Mouse (Mus musculus) adrenal gland, adult 2 months (tissue): ENCODE results near the gene Dnmbp. TPM values are rescaled to one million over a fixed set of nuclear protein-coding genes. Genes with fewer than 3 reads are reported as not detected.

Experiments used
- DNase-seq: peaks from one replicate; pipeline ENCODE4 v3.0.0; 2021
- polyA plus RNA-seq: library from polyadenylated mRNA; depleted of rRNA; stranded (reverse); fragments of >200 nt; gene quantifications from 2 replicates; pipeline ENCODE4 v1.2.3, GENCODE M21; 2012
- total RNA-seq, 2 experiments: library from RNA; stranded (reverse); gene quantifications; 2 replicates each; pipeline ENCODE4 v1.2.3; 2021

Dnmbp gene
- total and polyA plus RNA-seq, 3 experiments, result 10.8 to 13.9 (median 13.3) TPM

- DNase-seq, result no peak
These were observed 33.5 kb downstream of the Dnmbp start for GRCm38 (mm10) chr19:43906492-43906891.

DNA sequence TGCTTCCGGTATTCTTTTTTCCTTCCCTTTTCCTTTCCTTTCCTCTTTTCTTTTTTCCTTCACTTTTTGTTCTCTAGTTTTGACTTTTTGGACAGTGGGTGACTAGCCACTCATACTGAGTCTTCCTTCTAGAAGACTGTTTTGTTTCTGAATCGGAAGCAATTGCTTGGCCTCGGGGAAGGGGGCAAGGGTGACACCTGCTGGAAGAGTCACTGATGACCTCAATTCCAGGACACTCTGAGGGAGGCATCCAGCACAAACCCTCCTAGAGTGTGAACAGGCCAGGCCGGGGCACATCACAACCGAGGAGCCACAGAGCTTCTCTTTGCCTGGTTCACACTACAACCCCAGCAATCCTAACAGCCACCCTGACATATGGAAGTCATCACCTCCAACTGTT is 34.0 kb downstream of the Dnmbp start:
- DNase-seq, result peak; percentile 56

DNA sequence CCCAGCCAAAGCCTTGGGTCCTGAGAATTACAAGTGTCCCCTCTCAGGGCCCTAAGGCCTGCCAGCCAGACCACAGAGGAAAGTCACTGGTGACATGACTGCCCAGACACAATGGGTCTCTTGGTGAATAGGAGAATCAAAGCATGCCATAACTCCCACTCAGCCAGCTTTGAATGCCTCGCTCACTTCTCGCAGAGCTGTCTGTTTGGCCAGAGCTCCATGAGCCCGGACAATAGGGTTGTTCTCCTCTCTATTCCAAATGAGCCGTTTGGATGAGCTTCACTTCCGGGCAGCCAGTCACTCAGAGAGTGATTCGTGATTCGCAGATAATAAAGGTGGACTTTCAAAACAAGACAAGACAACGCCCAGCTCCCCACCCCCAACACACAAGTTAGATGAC is 34.9 kb downstream of the Dnmbp start:
- DNase-seq, result no peak

GRCm38 (mm10) chr19:43904327-43904726 is 35.7 kb downstream of the Dnmbp start:
- no peak for DNase-seq

DNA sequence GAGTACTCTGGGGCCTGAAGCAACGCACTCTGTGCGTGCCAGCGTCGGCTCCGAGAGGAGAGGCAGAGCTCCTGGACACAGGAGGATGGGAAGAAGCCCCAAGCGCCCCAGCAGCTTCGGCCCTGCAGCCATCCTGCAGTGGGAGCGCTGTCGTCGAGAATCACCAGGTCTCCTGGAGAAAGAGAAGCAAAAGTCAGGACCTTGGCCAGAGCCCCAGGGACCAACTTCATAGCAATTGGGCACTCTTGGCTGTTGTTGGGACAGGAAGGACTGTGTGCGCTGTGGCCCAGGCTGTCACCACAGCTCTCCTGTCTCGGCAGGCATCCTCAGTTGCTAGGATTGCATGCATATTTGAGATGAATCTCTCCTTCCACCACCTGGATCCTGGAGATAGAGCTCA is 37.1 kb downstream of the Dnmbp start:
- DNase-seq, result no peak

- no peak for DNase-seq
These were observed 39.3 kb downstream of the Dnmbp start for GRCm38 (mm10) chr19:43900690-43901089.

DNA sequence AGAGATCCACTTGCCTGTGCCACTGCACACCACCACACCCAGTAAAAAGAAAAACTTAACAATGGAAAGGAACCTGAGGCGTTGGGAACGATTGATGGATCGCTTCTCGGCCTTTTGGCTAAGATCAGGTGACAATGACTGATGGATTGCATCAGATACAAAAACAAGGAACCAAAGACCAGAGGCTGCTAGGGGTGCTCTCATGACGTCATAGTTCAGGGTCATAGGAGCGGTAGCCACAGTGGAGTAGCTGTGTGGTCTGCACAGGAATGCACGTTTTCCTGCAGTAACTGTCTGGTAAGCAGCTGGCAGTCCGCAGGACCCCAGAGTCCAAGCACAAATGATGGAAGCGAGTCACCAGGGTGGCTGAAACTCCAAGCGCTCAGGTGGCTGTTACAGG is 41.4 kb downstream of the Dnmbp start:
- peak; percentile 8 for DNase-seq

- peak; percentile 75 for DNase-seq
These were observed 43.5 kb downstream of the Dnmbp start for GRCm38 (mm10) chr19:43896441-43896840.

GRCm38 (mm10) chr19:43895951-43896350 is 44.0 kb downstream of the Dnmbp start:
- DNase-seq, result no peak

- DNase-seq, result no peak
These were observed 45.2 kb downstream of the Dnmbp start for GRCm38 (mm10) chr19:43894821-43895220.

DNA sequence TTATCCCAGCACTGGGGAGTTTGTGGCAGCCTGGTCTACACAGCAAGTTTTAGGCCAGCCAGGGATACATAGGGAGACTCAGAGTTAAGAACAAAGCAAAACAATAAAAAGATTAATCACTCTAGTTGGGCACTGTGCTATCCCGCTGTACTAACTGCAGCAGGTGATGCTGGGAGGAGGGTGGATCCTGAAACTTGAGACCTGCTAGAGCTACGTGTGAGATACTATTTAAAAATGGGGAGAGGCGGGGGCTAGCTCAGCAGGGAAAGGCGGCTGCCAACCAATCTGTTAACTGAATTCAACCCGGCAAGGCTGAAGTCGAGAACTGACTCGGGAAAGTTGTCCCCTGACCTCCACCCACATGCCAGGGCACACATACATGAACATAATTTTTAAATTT is 45.9 kb downstream of the Dnmbp start:
- DNase-seq, result no peak

GRCm38 (mm10) chr19:43890487-43890886 is 49.5 kb downstream of the Dnmbp start:
- no peak for DNase-seq

DNA sequence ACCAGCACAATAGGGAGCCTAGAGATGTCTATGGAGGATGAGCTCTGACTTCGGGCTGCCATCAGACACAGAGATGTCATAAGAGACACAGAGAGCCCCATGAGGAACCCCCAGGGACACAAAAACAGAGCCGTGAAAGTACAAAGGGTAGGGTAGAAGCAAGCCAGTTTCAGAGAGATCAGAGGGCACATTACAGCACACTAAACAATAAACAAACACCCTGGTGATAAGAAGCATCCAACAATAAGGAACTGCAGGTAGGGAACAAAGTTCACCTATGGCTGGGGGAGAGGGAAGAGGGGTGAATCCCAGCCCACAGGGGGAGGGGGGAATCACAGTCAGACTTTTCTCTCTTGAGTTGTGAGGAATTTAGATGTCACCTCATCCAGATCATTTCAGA is 52.3 kb downstream of the Dnmbp start:
- DNase-seq, result no peak

GRCm38 (mm10) chr19:43887242-43887641 is 52.7 kb downstream of the Dnmbp start:
- no peak for DNase-seq

DNA sequence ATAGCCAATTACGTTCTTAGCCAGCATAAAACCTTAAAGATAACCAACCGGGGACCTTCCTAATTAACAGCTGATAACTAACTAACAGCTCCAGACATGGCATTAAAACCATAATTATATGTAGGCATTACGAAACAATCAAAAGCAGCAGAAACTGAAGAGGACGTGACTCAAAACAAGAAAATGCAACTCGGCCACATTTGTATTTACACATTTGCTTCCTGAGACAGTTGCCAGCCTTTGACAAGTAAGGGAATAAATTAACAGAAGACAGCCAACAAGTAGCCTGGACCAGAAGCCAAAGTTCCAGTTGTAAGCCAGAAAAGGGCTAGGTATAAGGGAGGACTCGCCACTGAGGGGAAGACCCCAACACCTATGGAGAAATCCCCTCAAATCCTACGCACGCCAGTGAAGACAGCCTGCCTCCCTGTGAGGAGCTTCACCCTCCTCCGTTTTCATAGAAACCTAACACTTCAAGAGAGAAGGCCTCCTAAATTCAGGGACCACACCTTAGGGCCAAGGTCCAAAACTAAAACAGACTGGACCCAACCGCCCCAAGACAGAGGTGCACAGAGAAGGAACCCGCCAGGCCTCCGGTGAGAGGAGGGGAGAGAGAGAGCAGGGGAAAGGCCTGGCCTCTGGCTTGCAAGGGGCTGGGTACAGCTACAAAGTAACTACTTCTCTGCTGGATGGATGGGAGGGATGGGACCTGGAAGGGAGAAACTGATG is 53.5 kb downstream of the Dnmbp start:
- DNase-seq, result no peak

- DNase-seq, result no peak
These were observed 55.1 kb downstream of the Dnmbp start for GRCm38 (mm10) chr19:43884668-43885498.

DNA sequence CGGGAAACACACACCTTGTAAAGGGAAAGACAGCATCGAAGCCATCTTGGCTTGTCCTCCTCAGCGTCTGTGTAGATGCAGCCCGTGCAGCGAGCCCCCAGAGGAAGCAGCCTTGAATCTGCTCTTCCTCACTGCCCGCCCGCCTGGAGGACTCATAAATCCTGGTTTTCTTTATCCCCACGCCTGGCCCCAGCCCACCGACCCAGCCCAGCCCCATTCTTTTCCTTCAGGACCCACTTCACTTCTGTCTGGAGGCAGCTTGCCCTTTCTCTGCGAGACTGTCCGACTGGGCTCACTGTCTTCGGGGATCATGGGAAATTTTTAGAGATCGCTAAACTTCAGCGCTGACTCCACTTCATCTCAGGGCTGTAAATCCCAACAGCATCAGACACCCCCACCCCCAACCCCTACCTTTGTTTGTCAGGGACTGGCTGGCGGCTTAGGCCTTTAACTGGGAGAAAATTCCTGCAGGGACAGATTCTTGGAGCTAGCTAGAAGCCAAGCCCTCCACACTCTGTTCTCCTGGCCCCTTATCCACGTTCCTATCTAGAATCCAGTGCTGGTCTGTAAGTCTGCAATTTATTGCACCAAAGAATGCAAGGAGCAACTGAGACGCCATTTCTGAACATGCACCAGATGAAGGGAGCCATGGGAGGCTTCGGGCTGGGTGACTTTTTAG is 57.0 kb downstream of the Dnmbp start:
- no peak for DNase-seq

GRCm38 (mm10) chr19:43881615-43882014 is 58.4 kb downstream of the Dnmbp start:
- DNase-seq, result no peak

GRCm38 (mm10) chr19:43880420-43880819 is 59.6 kb downstream of the Dnmbp start:
- DNase-seq, result no peak

DNA sequence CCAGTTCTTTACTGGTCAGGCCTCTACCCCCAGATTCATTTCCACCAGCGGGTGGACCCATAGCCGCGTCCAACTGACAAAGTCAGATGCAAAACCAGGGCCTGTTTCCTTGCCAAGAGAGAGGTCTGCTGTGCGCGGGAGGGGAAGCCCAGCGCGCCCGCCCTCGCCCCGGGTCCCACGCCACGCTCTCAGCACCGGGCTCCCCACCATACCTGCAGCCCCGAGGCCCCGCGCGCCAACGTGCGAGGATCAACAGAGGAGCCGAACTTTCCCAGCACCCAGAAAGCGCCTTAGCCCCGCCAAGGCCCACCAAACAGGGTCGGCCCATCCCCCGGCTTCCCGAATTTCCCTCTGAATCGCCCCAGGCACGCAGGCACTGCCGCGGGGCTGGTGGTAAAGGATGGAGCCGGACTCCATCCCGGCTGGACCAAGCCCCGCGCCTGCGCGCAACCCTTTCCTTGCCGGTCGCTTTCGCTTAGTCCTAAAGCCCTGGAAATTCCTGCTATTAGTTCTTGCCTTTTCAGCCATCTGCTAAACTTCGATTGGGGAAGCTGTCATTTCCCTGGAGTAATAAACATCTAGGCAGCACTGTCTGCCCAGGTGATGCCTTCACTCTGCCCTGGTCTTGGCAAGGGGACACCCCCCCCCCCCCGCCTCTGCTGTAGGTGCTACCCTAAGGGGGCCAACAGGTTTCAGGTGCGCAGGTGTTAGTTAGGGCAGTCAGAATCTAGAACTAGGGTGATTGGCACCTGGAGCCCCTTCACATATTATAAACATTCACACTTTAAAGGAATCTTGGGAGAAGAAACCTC is 60.4 kb downstream of the Dnmbp start:
- DNase-seq, result peak; percentile 73

DNA sequence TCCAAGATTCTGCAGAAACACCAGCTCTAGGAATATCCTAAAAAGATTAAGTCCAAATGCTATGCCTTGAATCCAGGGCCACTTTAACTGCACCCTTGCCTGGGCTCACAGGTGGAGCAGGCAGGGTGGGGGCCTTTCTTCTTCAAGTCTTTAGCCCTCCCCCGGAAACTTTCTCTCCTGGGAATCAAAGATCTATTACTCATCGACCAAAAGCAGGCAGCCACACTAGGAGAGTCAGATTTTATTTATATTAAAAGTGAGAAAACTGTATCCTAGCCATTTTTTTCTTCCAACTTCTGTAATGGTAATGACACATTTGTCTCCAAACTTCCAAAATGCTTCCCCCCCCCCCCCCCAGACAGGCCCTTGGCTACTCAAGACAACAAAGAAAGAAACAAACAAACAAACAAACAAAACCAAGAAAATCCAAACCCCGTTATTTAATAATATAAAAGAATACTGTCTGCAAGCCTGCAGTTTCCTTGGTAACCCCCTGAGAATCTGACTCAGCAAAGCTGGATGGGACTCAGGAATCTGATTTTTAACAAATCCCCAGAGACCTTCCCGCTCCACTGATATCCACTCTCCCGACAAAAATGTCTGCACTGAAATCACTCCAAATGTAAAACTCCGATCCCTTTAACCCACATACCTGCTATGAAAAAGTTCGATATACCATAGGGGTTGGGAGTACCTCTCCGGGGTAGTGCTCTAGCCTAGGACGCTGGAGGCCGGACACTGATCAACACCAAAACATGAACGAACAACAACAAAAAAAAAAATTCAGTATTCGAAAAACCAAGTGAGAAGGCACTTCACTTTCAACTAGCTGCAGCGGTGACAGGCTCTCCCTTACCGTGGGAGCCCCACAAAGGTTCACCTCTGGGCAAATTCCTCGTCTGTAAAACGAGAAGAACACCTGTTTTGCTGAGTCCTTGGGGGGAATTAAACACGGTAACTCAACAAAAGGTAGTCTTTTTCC is 61.6 kb downstream of the Dnmbp start:
- DNase-seq, result peak; percentile 49
